Mouse (Mus musculus) olfactory bulb, adult 2 months (tissue): ENCODE results near the gene Vps37d. TPM values are rescaled to one million over a fixed set of nuclear protein-coding genes. Genes with fewer than 3 reads are reported as not detected.

ENCODE experiments used
- H3K27ac ChIP-seq: fragments of 200-500 bp; 2 replicates; pipeline ENCODE4 v1.5.1; 2012; ENCODE audit warnings: low read depth, low read length; ENCODE audit not compliant: insufficient read depth
- H3K4me1 ChIP-seq: fragments of 200-500 bp; 2 replicates; pipeline ENCODE4 v1.6.1; 2012; ENCODE audit warnings: low read length; ENCODE audit not compliant: control insufficient read depth, insufficient read depth
- H3K4me3 ChIP-seq: fragments of 200-500 bp; 2 replicates; pipeline ENCODE4 v1.5.1; 2012; ENCODE audit warnings: mild to moderate bottlenecking, low read depth, low read length, moderate library complexity; ENCODE audit not compliant: insufficient read depth
- CTCF ChIP-seq: fragments of 200-500 bp; IDR thresholded peaks from 2 replicates; pipeline ENCODE4 v1.5.1; 2012; ENCODE audit warnings: low read depth, mild to moderate bottlenecking, low read length, moderate library complexity; ENCODE audit not compliant: insufficient read depth
- POLR2A ChIP-seq: fragments of 200-500 bp; IDR thresholded peaks from 2 replicates; pipeline ENCODE4 v1.6.1; 2012; ENCODE audit warnings: mild to moderate bottlenecking, low read depth, low read length, moderate library complexity; ENCODE audit not compliant: insufficient read depth
- WGBS: fragments of 180-500 bp; shearing (Covaris S2); methylation state at CpG from one replicate; pipeline ENCODE4 v1.1.7; 2018; 5-methylcytosine and 5-hydroxymethylcytosine counted together
- polyA plus RNA-seq: library from polyadenylated mRNA; stranded (reverse); fragments of >200 nt; gene quantifications from 2 replicates; pipeline ENCODE4 v1.2.4, GENCODE M21; 2012; ENCODE audit warnings: low replicate concordance; ENCODE audit not compliant: missing spikeins, insufficient read depth, insufficient read length

The Vps37d gene
- polyA plus RNA-seq, 1 experiment = not detected

GRCm38 (mm10) chr5:135109017-135109416, 31.0 kb upstream of the Vps37d start:
- peaks cover 8% of the 10 kb centered on the region; the same call in 1 of the 2 replicates for H3K4me1 ChIP-seq
- WGBS = 73% methylated on average over 6 of the region's 6 CpGs
- TF ChIP-seq POLR2A = no peak
- TF ChIP-seq CTCF = no peak
- H3K4me3 ChIP-seq = no peak overlapping the region
- no peak overlapping the region for H3K27ac ChIP-seq

DNA sequence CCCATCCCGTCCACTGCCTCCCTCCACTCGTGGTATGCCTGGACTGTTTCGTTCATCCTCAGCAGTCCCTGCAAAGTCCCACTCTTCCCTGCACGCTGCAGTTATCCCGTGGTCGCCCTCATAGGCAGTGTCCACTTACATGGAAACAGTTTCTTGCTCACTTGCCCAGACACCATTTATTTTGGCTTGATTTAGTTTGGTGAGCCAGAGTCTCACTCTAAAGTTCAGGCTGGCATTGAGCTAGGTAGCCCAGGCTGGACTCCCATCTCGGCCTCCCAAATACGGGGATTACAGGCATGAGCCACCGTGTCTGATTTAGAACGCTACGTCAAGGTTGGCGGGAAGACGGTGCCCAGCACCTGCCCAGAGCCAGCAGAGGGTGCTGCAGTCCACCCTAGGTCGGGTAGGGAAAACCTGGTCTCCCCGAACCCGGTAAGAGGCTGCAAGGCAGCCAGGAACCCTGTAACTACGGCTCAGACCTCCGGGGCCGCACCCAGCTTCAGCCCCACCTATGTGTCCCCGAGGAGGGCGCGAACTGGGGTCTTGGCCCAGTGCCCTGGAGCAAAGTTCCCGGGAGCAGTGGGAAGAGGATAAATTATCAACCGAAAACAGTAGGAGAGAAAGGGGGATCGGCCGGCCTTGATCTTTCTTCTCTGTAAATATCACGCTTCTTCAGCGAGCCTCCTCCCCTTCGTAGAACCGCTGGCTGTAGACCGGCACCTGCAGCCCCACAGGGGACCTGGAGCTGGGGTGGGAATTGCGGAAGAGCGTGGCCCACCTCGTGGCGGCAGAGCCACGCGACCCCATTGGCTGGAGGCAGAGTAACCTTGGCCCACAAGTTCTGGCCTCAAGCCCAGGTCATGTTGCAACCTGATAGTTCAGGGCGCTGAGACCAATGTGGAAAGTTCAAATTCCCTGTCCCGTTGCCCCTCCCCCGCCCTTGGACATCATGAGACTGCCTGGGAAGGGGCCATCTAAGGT, 29.7 kb upstream of the Vps37d start:
- H3K27ac ChIP-seq = no peak overlapping the region
- TF ChIP-seq CTCF (peak; percentile 42; the same call in 1 of the 2 replicates), POLR2A (no peak)
- no peak overlapping the region for H3K4me3 ChIP-seq
- peaks cover 8% of the 10 kb centered on the region; the same call in 1 of the 2 replicates for H3K4me1 ChIP-seq
- WGBS = 12% methylated on average over 40 of the region's 40 CpGs

DNA sequence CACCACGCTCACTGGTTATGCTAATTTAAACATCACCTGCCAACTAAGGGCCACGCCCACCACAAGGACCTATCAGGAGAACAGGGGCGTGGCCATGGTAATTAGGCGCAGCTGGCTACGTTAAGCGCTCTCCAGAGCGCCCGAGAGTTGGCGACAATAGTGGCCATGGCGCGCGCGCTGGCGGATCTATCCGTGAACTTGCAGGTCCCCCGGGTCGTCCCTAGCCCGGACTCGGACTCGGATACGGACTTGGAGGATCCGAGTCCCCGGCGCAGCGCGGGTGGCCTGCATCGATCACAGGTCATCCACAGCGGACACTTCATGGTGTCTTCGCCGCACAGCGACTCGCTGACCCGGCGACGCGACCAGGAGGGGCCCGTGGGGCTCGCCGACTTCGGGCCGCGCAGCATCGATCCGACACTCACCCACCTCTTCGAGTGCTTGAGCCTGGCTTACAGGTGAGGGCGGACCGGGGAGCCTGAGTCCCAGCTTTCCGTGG, 28.7 kb upstream of the Vps37d start:
- H3K27ac ChIP-seq = no peak overlapping the region
- WGBS = under 1% methylated on average over 48 of the region's 48 CpGs
- H3K4me1 ChIP-seq = peaks cover 8% of the 10 kb centered on the region; the same call in 1 of the 2 replicates
- TF ChIP-seq POLR2A (no peak), CTCF (no peak)
- H3K4me3 ChIP-seq = peak overlapping the region; percentile 35

- Histone ChIP-seq H3K4me3 (no peak overlapping the region), H3K4me1 (peaks cover 8% of the 10 kb centered on the region; the same call in 1 of the 2 replicates), H3K27ac (no peak overlapping the region)
- WGBS = 60% methylated on average over 11 of the region's 11 CpGs
- TF ChIP-seq CTCF (0 out of 2 replicates have a peak, but pooled peaks have one; percentile 16), POLR2A (no peak)
Measured at GRCm38 (mm10) chr5:135103999-135104660, 26.1 kb upstream of the Vps37d start.

- WGBS = 72% methylated on average over 1 of the region's 1 CpGs
- H3K27ac ChIP-seq = no peak overlapping the region
- H3K4me3 ChIP-seq = no peak overlapping the region
- no peak for TF ChIP-seq POLR2A
- TF ChIP-seq CTCF = no peak
- H3K4me1 ChIP-seq = no peaks in the 10 kb centered on the region
Measured at GRCm38 (mm10) chr5:135100981-135101380, 22.9 kb upstream of the Vps37d start.

DNA sequence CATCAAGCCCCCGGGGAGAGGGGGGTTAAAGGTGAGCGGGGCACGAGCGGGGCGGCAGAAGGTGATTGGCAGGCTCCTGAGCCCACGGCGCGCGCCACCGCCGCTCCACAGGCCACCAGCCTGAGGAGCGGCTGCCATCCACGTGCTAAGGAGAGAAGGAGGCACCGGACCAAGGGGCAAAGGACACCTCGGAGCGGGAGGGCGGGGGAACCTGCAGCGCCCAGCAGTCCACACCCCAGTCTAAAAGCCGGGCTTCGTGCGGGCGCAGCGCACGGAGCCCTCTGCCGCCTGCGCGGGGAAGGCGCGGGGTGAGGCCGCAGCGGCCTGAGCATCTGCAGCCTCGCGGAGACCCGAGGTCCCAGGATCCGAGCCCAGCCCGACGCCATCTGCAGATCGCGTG, 11.6 kb upstream of the Vps37d start, which contains the start of gene Mlxipl:
Gene Mlxipl (plus strand): TSS at position 238 of the 400 bp plus-strand sequence.
- TF ChIP-seq POLR2A (no peak), CTCF (no peak)
- 5% methylated on average over 39 of the region's 39 CpGs for WGBS
- no peak within 1 kb of the TSS for H3K4me3 ChIP-seq
- no peaks in the 10 kb centered on the region for H3K4me1 ChIP-seq
- no peak within 1 kb of the TSS for H3K27ac ChIP-seq

- Histone ChIP-seq H3K27ac (no peak overlapping the region), H3K4me1 (no peaks in the 10 kb centered on the region), H3K4me3 (no peak overlapping the region)
- WGBS = 68% methylated on average over 4 of the region's 4 CpGs
- no peak for TF ChIP-seq POLR2A
- TF ChIP-seq CTCF = no peak
Measured at GRCm38 (mm10) chr5:135086871-135087270, 8.8 kb upstream of the Vps37d start.

DNA sequence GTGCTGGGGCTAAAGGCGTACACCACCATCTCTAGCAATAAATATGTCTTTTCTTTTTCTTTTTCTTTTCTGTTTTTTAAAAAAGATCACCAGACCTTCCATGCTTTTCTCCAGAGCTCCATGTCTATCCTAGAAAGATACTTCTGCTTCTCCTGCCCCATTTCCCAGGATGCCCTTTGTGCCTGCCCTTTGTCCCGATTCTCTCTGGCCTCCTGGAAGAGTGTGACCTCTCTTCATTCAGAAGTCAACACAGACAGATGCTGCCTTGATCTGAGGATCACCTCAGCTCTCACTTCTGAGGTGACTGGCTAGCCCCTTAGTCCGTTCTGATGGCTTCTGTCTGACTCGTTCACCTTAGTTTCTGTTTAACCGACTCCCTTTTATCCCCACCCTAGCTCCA, 2.5 kb upstream of the Vps37d start:
- WGBS = 88% methylated on average over 5 of the region's 5 CpGs
- H3K4me1 ChIP-seq = peaks cover 15% of the 10 kb centered on the region
- H3K4me3 ChIP-seq = no peak overlapping the region
- no peak overlapping the region for H3K27ac ChIP-seq
- TF ChIP-seq CTCF (no peak), POLR2A (no peak)

DNA sequence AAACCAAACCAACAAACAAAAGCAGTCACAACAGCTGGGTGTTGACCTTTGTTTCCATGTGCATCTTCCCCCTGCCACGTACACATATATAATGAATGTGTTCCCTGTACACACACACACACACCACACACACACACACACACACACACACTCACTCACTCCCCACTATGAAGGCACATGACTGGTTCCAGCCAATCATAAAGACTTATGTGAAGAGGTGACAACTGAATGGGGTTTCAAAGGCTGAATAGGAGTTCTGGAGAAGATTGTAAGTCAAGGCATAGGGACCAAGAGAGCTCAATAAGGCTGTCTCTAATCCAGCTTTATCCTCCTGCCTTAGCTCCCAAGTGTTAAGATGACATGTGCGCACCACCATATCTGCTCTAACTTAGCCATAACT, 1.5 kb upstream of the Vps37d start:
- WGBS = 89% methylated on average over 2 of the region's 2 CpGs
- Histone ChIP-seq H3K4me3 (no peak overlapping the region), H3K4me1 (peaks cover 15% of the 10 kb centered on the region), H3K27ac (no peak overlapping the region)
- TF ChIP-seq CTCF (no peak), POLR2A (no peak)
